Mouse (Mus musculus) adrenal gland, adult 18-20 months (tissue): ENCODE measurements around the gene Usp6nl. TPM values are rescaled to one million over a fixed set of nuclear protein-coding genes. Genes with fewer than 3 reads are reported as not detected.

Experiments used
- DNase-seq, 2 experiments: peaks; one replicate each; pipeline ENCODE4 v3.0.0; 2021 to 2022; ENCODE audit warnings: low spot score in 2 of 2
- total RNA-seq, 2 experiments: library from RNA; stranded (reverse); gene quantifications; 1 replicate in 1 of 2; 2 replicates in 1 of 2; pipeline ENCODE4 v1.2.3; 2021

Usp6nl gene
- total RNA-seq, 2 experiments from 2014 or later = 20.0 to 41.5 TPM

DNA sequence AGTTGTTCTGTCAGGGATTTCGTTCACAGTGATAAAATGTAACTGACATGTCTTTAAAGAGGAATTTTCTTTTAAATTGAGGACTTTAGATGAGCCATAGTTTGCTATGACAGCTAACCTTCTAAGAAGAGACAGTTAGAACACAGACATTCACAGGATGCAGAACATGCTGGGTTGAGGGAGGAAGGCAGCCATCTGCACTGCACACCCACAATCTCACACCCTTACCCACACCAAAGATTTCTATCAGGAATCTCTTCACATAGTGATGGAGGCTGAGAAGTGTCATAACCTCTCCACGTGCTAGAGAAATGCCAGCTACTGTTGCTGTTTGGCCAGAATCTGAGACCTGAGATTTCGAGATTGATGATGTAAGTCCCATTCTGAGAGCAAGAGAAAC, 139.8 kb downstream of the Usp6nl start:
- DNase-seq = no peak

DNA sequence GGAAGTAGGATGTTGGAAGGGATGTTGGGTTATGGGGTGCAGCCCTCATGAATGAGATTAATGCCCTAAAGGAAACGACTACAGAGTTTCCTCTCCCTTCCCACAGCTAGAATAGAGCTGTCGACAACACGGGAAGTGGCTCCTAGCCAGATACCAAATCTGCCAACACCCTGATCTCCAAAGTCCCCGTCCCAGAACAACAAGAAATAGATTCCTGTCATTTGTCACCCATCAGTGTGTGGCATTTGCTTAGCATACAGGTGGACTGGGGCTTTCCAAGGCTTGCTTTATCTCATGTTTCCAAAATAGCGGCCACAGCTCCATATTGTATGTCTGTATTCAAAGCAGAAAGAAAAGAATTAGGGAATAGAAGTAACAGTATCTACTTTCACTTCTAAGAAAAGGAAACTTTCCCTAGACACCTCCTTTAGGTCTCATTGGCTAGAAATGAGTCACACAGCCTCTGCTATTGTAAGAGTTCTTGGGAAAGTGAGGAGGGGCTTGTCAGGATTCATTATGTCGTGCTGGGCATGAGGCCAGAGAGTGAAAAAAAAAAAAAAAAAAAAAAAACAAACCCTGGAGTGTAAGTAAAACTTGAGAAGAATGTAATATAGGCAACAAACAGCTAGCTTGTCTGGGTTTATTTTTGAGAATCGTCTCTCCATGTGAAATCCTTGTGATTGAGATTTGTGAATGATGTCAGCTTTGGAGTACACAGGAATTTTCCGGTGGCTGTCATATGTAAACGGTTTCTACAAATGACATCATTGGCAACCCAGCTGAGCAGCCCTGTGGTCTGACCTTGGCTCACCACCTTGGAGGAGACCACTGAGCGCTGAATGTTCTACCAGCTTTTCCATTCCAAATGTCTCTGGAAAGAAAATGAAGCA, 141.6 kb downstream of the Usp6nl start:
- no peak for DNase-seq

DNA sequence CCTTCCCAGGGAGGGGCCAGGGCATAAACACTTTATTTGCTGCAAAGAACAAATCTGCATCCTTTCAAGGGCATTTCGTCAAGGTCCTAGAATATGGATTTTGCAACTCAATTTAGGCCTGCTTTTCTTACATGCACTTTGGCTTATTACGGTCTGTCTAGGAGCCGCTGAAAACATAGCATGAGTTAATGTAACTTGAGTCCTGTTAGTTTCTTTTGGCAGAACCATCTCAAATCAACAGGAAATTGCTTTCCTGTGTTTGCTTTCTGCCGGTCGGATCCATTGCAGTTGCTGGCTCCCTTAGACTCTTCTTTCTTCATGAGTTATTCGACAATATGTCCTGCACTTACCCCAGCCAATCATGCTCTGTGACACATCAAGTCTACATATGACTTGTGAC, 143.9 kb downstream of the Usp6nl start:
- no peak for DNase-seq

DNA sequence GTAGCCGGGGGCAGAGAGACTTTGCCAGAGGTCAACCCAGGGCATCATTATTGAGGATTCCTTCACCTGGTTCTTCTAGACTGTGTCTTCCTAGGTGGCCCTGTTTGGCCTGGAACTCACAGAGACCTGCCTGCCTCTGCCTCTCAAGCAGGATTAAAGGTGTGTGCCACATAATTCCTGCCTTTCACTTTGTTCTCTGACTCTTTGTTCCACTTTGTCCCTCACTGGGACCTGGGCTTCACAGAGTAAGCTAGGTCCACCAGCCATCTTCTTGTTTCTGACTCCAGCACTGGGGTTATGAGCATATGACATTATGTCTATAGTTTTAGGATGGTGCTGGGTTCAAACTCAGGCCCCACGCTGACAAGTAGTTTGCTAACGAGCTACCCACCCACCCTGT, 144.9 kb downstream of the Usp6nl start:
- no peak for DNase-seq

DNA sequence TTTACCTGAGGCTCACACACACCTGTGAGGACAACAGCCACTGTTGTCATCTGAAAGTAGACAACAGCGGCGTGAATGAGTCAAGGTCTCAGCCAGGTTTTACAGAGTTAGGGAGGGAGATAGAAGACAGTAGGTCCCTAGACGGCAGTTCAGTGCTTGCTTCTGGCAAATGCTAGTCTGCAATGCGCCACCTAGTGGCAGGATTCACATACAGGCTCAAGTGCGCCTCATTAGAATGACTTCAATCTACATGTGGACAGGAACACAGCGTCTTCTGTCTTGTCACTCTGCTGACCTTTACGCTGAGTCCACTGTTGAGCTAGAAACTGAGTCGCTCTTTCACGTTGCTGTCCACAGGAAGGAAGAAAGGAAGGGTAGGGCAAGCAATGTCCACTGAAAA, 146.7 kb downstream of the Usp6nl start:
- peak; percentile 70 to 79 for DNase-seq

DNA sequence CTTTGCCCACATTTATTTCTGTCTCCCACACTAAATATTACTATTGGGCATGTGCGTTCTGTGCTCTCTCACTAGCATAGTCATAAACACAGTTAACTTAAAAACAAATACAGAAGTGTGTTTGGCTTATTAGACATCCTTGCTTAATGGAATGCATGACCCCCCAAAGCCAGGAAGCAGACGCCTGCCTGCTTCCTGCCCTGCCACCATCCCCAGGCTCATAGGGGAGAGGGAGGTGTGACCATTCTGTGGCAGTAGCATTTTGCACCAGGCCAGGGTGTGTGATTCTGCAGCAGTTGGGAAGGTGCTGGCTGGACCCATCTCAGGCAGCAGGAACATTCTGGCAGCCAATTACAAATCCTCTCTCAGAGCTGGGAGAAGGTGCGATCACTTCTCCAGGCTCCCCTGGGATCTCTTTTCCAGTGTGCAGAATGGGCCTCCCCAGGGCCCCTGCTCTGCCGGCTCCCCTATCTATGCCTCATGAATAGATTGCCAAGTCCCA, 148.7 kb downstream of the Usp6nl start:
- DNase-seq = no peak

DNA sequence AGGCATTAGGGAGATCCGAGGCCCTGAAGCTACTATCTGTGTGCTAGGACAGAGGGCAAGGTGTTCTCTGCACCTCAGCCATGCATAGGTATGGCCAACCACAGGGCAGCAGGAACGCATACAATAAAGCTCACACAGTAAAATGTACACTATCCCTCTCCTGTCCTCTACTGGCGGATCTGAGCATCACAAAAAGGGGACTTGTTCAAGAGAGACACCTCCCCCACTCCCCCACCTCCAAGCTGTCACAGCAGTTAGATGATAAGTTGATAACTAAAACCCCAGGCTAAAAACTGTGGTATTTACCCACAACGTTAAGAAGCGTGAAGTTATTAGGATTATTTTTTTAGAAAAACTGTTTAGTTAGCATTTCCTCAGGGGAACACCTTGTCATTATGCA, 151.4 kb downstream of the Usp6nl start:
- DNase-seq = no peak

- DNase-seq = no peak
Observed at GRCm38 (mm10) chr2:6477884-6478283, 155.4 kb downstream of the Usp6nl start.

DNA sequence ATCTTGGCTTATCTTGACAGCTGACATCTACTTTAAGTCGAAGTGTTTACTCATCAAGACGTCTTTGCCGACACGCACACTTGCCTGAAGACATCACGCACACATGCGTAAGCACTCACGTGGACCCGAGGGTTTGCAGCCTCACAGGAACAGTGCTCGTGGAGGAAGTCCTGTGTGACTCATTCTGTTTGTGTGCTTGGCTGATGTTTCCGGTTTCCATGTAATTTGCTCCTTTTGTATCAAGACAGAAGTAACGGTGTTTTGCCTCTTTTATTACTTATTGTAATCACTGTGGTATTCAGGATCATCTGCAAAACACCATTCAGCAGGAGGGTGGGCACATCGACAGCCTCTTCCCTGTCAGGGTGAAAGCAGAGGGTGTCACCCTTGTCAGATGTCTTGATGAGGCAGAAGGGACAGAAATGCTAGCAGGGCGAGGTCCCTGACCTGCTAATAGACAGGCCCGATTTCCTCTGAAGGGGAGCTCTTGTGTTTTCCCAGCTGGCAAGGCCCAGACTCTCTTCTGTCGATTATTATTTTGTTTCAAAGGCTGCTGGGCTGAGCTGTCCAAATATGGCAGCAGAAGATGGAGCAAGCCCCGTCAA, 156.0 kb downstream of the Usp6nl start:
- peak in 1 of 2 experiments; percentile 28 for DNase-seq

- DNase-seq = peak; percentile 36 to 59
Observed at GRCm38 (mm10) chr2:6478966-6479391, 156.5 kb downstream of the Usp6nl start.

GRCm38 (mm10) chr2:6479620-6480019, 157.2 kb downstream of the Usp6nl start:
- DNase-seq = no peak

- DNase-seq = no peak
Observed at GRCm38 (mm10) chr2:6481966-6482365, 159.5 kb downstream of the Usp6nl start.

- DNase-seq = no peak
Observed at GRCm38 (mm10) chr2:6482411-6482810, 159.9 kb downstream of the Usp6nl start.

GRCm38 (mm10) chr2:6483081-6483992, 160.9 kb downstream of the Usp6nl start:
- peak in 1 of 2 experiments; percentile 37 for DNase-seq

DNA sequence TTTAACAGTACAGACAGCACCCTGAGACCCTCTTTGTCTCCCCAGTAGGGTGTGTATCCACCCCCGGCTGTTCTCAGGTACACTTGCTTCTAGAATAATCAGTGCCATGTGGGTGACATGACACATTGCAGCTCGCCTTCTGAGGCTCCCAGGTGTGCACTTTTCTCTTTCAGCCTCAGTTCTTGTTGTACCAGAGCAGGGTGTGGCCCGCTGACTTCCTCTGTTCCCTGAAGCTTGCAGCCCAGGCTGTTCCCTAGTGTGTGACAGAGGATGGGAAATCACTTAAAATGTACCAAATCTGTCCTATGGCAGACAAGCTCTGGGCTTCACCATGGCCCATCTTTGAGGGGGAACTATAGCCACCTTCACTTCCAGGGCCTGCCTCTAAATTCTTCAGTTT, 161.7 kb downstream of the Usp6nl start:
- no peak for DNase-seq

GRCm38 (mm10) chr2:6487566-6488488, 165.4 kb downstream of the Usp6nl start:
- DNase-seq = no peak

GRCm38 (mm10) chr2:6488489-6489056, 166.1 kb downstream of the Usp6nl start:
- no peak for DNase-seq

DNA sequence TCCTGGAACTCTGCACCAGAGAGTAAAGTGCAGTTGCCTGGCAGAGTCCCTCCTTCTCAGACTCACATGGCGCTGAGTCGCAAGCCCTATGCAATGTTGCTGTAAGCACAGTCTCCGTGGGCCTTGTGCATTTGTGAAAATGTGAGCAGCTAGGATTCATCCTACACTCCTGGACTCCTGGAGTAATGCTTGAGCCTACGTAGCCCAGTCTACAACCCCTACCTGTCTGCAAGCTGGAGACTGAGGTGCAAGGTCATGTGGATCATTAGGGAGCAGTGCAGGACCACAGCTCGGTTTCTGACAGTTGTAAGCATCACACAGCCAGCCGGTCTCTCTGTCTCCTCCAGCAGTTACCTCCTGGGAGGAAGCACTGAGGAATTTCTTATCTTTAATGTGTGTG, 167.6 kb downstream of the Usp6nl start:
- no peak for DNase-seq

GRCm38 (mm10) chr2:6490870-6491269, 168.4 kb downstream of the Usp6nl start:
- DNase-seq = no peak

DNA sequence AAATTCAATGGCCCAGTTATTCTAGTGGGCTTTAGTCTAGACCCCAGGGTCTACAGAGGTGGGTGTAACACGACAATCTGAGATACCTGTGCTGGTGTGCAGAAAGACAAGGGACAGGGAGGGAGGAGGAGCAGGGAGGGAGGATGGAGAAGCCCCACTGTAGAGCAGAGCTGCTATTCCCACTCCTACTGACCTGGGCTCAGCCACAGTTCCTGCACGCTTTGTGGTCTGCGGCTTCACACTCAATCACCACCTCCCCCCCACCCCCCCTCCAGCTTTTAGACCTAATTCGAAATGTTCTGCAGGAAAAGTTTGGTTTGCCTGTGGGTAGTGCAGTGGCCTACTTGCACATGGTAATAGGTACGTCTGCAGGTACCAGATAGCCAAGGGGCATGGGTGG, 171.4 kb downstream of the Usp6nl start:
- no peak for DNase-seq
